Mouse (Mus musculus) heart, adult 2 months (tissue): ENCODE results near the gene Glipr2. TPM values are rescaled to one million over a fixed set of nuclear protein-coding genes. Genes with fewer than 3 reads are reported as not detected.

Experiments
- DNase-seq, 2 experiments: peaks; one replicate each; pipeline ENCODE4 v3.0.0; 2021
- H3K27ac ChIP-seq: fragments of 200-600 bp; 2 replicates; pipeline ENCODE4 v1.8.1; 2022
- H3K27me3 ChIP-seq: fragments of 200-500 bp; 2 replicates; pipeline ENCODE4 v1.6.1; 2012; ENCODE audit warnings: mild to moderate bottlenecking, low read length, inconsistent platforms, mixed read lengths; ENCODE audit not compliant: control insufficient read depth, insufficient read depth
- H3K36me3 ChIP-seq: fragments of 200-500 bp; 2 replicates; pipeline ENCODE4 v1.6.1; 2012; ENCODE audit warnings: low read length, inconsistent platforms; ENCODE audit not compliant: control insufficient read depth, insufficient read depth
- H3K4me1 ChIP-seq: fragments of 200-500 bp; 2 replicates; pipeline ENCODE4 v1.6.1; 2011; ENCODE audit warnings: low read length; ENCODE audit not compliant: control insufficient read depth, insufficient read depth
- H3K4me3 ChIP-seq: fragments of 200-600 bp; 2 replicates; pipeline ENCODE4 v1.8.1; 2022
- H3K79me2 ChIP-seq: fragments of 200-500 bp; replicated peaks from 2 replicates; pipeline ENCODE4 v1.6.1; 2012; ENCODE audit warnings: mild to moderate bottlenecking, inconsistent platforms, low read length, moderate library complexity, mixed read lengths; ENCODE audit not compliant: control insufficient read depth, insufficient read depth
- H3K9ac ChIP-seq: fragments of 200-500 bp; 2 replicates; pipeline ENCODE4 v1.6.1; 2012; ENCODE audit warnings: low read depth, mild to moderate bottlenecking, control low read depth, inconsistent platforms, low read length, mixed read lengths
- CTCF ChIP-seq: fragments of 200-600 bp; IDR thresholded peaks from 2 replicates; pipeline ENCODE4 v1.8.1; 2022; ENCODE audit warnings: antibody characterized with exemption, mild to moderate bottlenecking, moderate library complexity
- EP300 ChIP-seq: fragments of 200-500 bp; IDR thresholded peaks from 2 replicates; pipeline ENCODE4 v1.6.1; 2011; ENCODE audit warnings: low read depth, low read length, control low read depth; ENCODE audit not compliant: insufficient read depth
- POLR2A ChIP-seq: fragments of 200-500 bp; IDR thresholded peaks from 2 replicates; pipeline ENCODE4 v1.6.1; 2011; ENCODE audit warnings: mild to moderate bottlenecking, low read depth, low read length, control low read depth; ENCODE audit not compliant: insufficient read depth
- WGBS: fragments of 180-500 bp; shearing (Covaris S2); methylation state at CpG from one replicate; pipeline ENCODE4 v1.1.7; 2018; 5-methylcytosine and 5-hydroxymethylcytosine counted together
- intact Hi-C: fragments of 180-260 bp; cut with DNase I; formaldehyde crosslinking; loops from one replicate; pipeline ENCODE4 v1.15.1; 2025
- polyA plus RNA-seq: library from polyadenylated mRNA; depleted of rRNA; stranded (reverse); fragments of >200 nt; gene quantifications from 2 replicates; pipeline ENCODE4 v1.2.3, GENCODE M21; 2012; rRNA removed
- total RNA-seq, 2 experiments: library from RNA; stranded (reverse); gene quantifications; 2 replicates each; pipeline ENCODE4 v1.2.3; 2021

Gene Glipr2
- total and polyA plus RNA-seq, 3 experiments = 2.1 to 5.3 (median 5.2) TPM

DNA sequence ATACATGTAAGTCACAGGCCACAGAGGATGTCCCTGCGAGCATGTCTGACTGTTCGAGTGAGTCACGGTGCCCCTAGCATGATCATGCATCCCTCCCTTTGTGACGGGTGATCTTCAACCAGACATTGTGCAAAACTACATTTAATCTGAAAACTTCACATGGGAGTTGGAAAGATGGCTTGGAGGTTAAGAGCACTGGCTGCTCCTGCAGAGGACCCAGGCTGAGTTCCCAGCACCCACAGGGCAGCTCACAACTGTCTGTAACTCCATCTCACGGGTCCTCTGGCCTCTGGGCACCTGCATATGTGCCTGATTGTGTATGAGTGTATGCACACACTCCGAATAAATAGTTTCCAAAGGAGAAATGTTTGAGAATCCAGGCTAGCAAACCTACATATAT is 67.0 kb downstream of the Glipr2 start:
- DNase-seq = peak in 1 of 2 experiments; percentile 1
- H3K4me1 ChIP-seq = peaks cover 2% of the 10 kb centered on the region; the same call in 1 of the 2 replicates
- H3K4me3 ChIP-seq = no peak overlapping the region
- intact Hi-C loops = no loop called here
- H3K9ac ChIP-seq = no peak overlapping the region
- H3K36me3 ChIP-seq = peaks cover 3% of the 10 kb centered on the region; the same call in 1 of the 2 replicates
- no peak overlapping the region for H3K27ac ChIP-seq
- no peak for TF ChIP-seq CTCF
- H3K27me3 ChIP-seq = no peaks in the 10 kb centered on the region
- WGBS = 92% methylated on average over 6 of the region's 6 CpGs
- peaks cover 3% of the 10 kb centered on the region for H3K79me2 ChIP-seq

DNA sequence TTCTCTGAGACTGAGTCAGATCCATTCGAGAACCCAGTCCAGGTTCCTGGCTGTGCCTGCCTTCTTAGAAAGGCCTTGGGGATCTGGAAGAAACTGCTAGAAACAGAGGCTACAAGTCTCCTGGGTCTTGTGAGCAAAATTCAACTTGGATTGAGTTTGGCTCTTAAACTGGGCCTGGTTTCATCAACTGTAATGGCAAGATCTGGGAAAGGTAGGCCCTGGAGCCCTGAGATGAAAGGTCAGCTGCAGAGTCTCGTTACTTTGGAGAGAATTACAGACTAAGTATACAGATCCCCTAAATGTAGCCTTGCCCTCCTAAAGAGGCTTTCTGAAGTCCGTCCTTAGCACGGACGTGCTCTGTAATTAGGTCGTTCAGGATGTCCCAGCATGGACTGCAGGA is 68.4 kb downstream of the Glipr2 start:
- DNase-seq = peak in 1 of 2 experiments; percentile 10
- no peak overlapping the region for H3K27ac ChIP-seq
- TF ChIP-seq CTCF = no peak
- TF ChIP-seq EP300 = no peak
- TF ChIP-seq POLR2A = no peak
- 93% methylated on average over 6 of the region's 6 CpGs for WGBS
- H3K27me3 ChIP-seq = no peaks in the 10 kb centered on the region
- peaks cover 3% of the 10 kb centered on the region; the same call in 1 of the 2 replicates for H3K4me1 ChIP-seq
- no peak overlapping the region for H3K4me3 ChIP-seq
- peaks cover 2% of the 10 kb centered on the region; the same call in 1 of the 2 replicates for H3K36me3 ChIP-seq
- no peak overlapping the region for H3K9ac ChIP-seq
- intact Hi-C loops = no loop called here
- H3K79me2 ChIP-seq = no peaks in the 10 kb centered on the region

Other genes with a start within 250 kb of the Glipr2 start
- gene Olfr71, start 247.1 kb upstream of the Glipr2 start, total RNA-seq = not detected
- not detected in 2 replicates for gene Olfr71, start 247.1 kb upstream of the Glipr2 start, polyA plus RNA-seq
- gene Hrct1, start 230.2 kb upstream of the Glipr2 start, total RNA-seq = 1 to 10 TPM; 4.0 to 4.7 TPM
- gene Hrct1, start 230.2 kb upstream of the Glipr2 start, polyA plus RNA-seq = 8.8 and 10.7 TPM in 2 replicates
- gene Spaar, start 227.4 kb upstream of the Glipr2 start, total RNA-seq = 1 to 10 TPM; 4.4 to 4.8 TPM
- 5.2 and 7.8 TPM in 2 replicates for gene Spaar, start 227.4 kb upstream of the Glipr2 start, polyA plus RNA-seq
- not detected for gene Olfr159, start 186.4 kb upstream of the Glipr2 start, total RNA-seq
- gene Olfr159, start 186.4 kb upstream of the Glipr2 start, polyA plus RNA-seq = not detected in 2 replicates
- not detected for gene Olfr156, start 133.5 kb upstream of the Glipr2 start, total RNA-seq
- not detected in 2 replicates for gene Olfr156, start 133.5 kb upstream of the Glipr2 start, polyA plus RNA-seq
- gene Olfr157, start 117.2 kb upstream of the Glipr2 start, total RNA-seq = not detected
- not detected in 2 replicates for gene Olfr157, start 117.2 kb upstream of the Glipr2 start, polyA plus RNA-seq
- gene Olfr155, start 105.8 kb upstream of the Glipr2 start, total RNA-seq = not detected
- gene Olfr155, start 105.8 kb upstream of the Glipr2 start, polyA plus RNA-seq = not detected in 2 replicates
- 1 to 10 TPM; 5.4 to 5.6 TPM for gene Reck, start 81.9 kb upstream of the Glipr2 start, total RNA-seq
- 6.4 and 9.0 TPM in 2 replicates for gene Reck, start 81.9 kb upstream of the Glipr2 start, polyA plus RNA-seq
- not detected for gene Ccin, start 26.1 kb downstream of the Glipr2 start, total RNA-seq
- 0.15 and 0.16 TPM in 2 replicates for gene Ccin, start 26.1 kb downstream of the Glipr2 start, polyA plus RNA-seq
- 10 to 100 TPM; 75.8 to 78.6 TPM for gene Clta, start 47.1 kb downstream of the Glipr2 start, total RNA-seq
- 64.6 and 68.4 TPM in 2 replicates for gene Clta, start 47.1 kb downstream of the Glipr2 start, polyA plus RNA-seq
- gene Gne, start 126.8 kb downstream of the Glipr2 start, total RNA-seq = 10 to 100 TPM; 24.5 to 27.7 TPM
- 12.9 and 17.8 TPM in 2 replicates for gene Gne, start 126.8 kb downstream of the Glipr2 start, polyA plus RNA-seq